Mouse (Mus musculus) spleen, adult 12 weeks (tissue): Measurements from ENCODE around the gene Dctn3.
"Not testable (repeated sequence)": the region's sequence is repeated elsewhere in the genome, so short reads cannot be mapped to it uniquely, and the experiment has no call there.

ENCODE experiments used
- DNase-seq: peaks from one replicate; pipeline ENCODE4 v3.0.0; 2022; ENCODE audit warnings: low spot score

The Dctn3 gene

GRCm38 (mm10) chr4:41738256-41738603 is 15.3 kb upstream of the Dctn3 start:
- DNase-seq = no peak

GRCm38 (mm10) chr4:41737602-41738255 is 14.8 kb upstream of the Dctn3 start:
- peak; percentile 56 for DNase-seq

GRCm38 (mm10) chr4:41731052-41731765 is 8.2 kb upstream of the Dctn3 start, which contains the start of gene Arid3c:
Gene Arid3c, minus strand, starts transcription at chr4:41731142.
- no peak for DNase-seq

GRCm38 (mm10) chr4:41726826-41727621 is 4.1 kb upstream of the Dctn3 start:
- no peak for DNase-seq

GRCm38 (mm10) chr4:41716834-41717233 is 6.1 kb downstream of the Dctn3 start:
- no peak for DNase-seq

- no peak for DNase-seq
These were observed 7.4 kb downstream of the Dctn3 start for GRCm38 (mm10) chr4:41715596-41715995.

GRCm38 (mm10) chr4:41715082-41715481 is 7.9 kb downstream of the Dctn3 start:
- no peak for DNase-seq

- peak; percentile 40 for DNase-seq
These were observed 8.7 kb downstream of the Dctn3 start for GRCm38 (mm10) chr4:41714276-41714675.

GRCm38 (mm10) chr4:41713197-41714067 is 9.5 kb downstream of the Dctn3 start, which contains the start of gene Rpp25l:
Gene Rpp25l, minus strand, starts transcription at chr4:41713534.
- DNase-seq = peak; percentile 86

GRCm38 (mm10) chr4:41712421-41713196 is 10.4 kb downstream of the Dctn3 start:
- no peak for DNase-seq

- DNase-seq = no peak
These were observed 11.1 kb downstream of the Dctn3 start for GRCm38 (mm10) chr4:41711705-41712375.

GRCm38 (mm10) chr4:41710229-41710628 is 12.7 kb downstream of the Dctn3 start:
- no peak for DNase-seq

GRCm38 (mm10) chr4:41708192-41708745 is 14.7 kb downstream of the Dctn3 start:
- no peak for DNase-seq

- DNase-seq = peak; percentile 26
These were observed 15.9 kb downstream of the Dctn3 start for GRCm38 (mm10) chr4:41707011-41707535.

GRCm38 (mm10) chr4:41705922-41706754 is 16.8 kb downstream of the Dctn3 start:
- no peak for DNase-seq

GRCm38 (mm10) chr4:41704651-41705050 is 18.3 kb downstream of the Dctn3 start:
- no peak for DNase-seq

GRCm38 (mm10) chr4:41702226-41702625 is 20.7 kb downstream of the Dctn3 start:
- not testable (repeated sequence) for DNase-seq

- not testable (repeated sequence) for DNase-seq
These were observed 22.7 kb downstream of the Dctn3 start for GRCm38 (mm10) chr4:41700224-41700623.

- DNase-seq = not testable (repeated sequence)
These were observed 23.2 kb downstream of the Dctn3 start, which contains the start of gene Il11ra1 for GRCm38 (mm10) chr4:41699783-41700182. Gene Il11ra1, plus strand, starts transcription at chr4:41699989.
